Mouse (Mus musculus): ENCODE results near the gene Frmd5.
"Not testable (repeated sequence)": the region's sequence is repeated elsewhere in the genome, so short reads cannot be mapped to it uniquely, and the experiment has no call there.

DNA sequence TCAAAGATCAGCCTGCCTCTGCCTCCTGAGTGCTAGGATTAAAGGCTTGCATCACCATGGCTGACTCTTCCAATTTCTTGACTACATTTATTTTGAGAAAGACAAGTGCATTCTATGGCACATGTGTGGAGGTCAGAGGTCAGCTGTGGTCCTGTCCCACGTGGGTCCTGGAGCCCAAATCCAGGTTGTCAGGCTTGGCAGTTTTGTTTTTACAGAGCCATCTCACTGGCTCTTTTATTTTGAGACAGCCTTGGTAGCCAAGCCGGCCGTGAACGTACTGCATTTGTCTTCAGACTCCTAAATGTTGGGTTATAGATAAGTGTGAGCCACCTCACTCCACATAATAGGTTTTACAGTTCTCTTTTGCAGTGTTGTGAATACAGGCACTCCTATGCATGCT lies 288.2 kb downstream of the Frmd5 start:
- TF ChIP-seq CTCF (conservative IDR thresholded peaks at IDR 0.05; ENCODE audit: insufficient read depth, insufficient read length, low read depth, low read length); POLR2A (IDR thresholded peaks at IDR 0.05; ENCODE audit: low read depth, low read length): not testable (repeated sequence)
